In genomic region chr5:28466760-28467306, GRCm38 (mm10) we compare ENCODE assay signal across 7 mouse cellular contexts. TPM values are rescaled to one million over a fixed set of nuclear protein-coding genes. Genes with fewer than 3 reads are reported as not detected.
A peak's percentile ranks its signal among the peaks of the same experiment; 100 is the strongest.
DNase-seq lines count a peak whose midpoint lies in the region; ATAC-seq lines count a peak whose summit lies in the region.

Gene Shh, minus strand, starts transcription at chr5:28467256.

- DNase-seq in lung, postnatal 4 days: no peak
- DNase-seq in embryo, embryonic 10.5 days (ENCODE audit: low spot score): peak; percentile 30
- DNase-seq in thymus, postnatal 36 days: no peak
- no peak for DNase-seq in spleen, postnatal 4 days (ENCODE audit: low spot score in 2 of 2)

- no peaks in the 10 kb centered on the region for H3K36me3 ChIP-seq in lung, embryonic 15.5 days
- H3K36me3 ChIP-seq in hindbrain, embryonic 12.5 days: no peaks in the 10 kb centered on the region
- H3K36me3 ChIP-seq in midbrain, embryonic 15.5 days (replicated peaks): no peaks in the 10 kb centered on the region

- H3K27me3 ChIP-seq in lung, embryonic 15.5 days: peaks cover 77% of the 10 kb centered on the region
- peaks cover 90% of the 10 kb centered on the region for H3K27me3 ChIP-seq in hindbrain, embryonic 12.5 days
- peaks cover 66% of the 10 kb centered on the region for H3K27me3 ChIP-seq in midbrain, embryonic 15.5 days (replicated peaks)

- peak within 1 kb of the TSS; percentile 67 for H3K4me2 ChIP-seq in lung, embryonic 15.5 days
- H3K4me2 ChIP-seq in hindbrain, embryonic 12.5 days (replicated peaks): peak within 1 kb of the TSS; percentile 93
- H3K4me2 ChIP-seq in midbrain, embryonic 15.5 days: peak within 1 kb of the TSS; percentile 92

- H3K9me3 ChIP-seq in lung, embryonic 15.5 days: no peaks in the 10 kb centered on the region
- H3K9me3 ChIP-seq in hindbrain, embryonic 12.5 days (replicated peaks): no peaks in the 10 kb centered on the region
- no peaks in the 10 kb centered on the region for H3K9me3 ChIP-seq in midbrain, embryonic 15.5 days

- H3K9ac ChIP-seq in lung, embryonic 15.5 days: peak within 1 kb of the TSS; percentile 61
- H3K9ac ChIP-seq in hindbrain, embryonic 12.5 days: peak within 1 kb of the TSS; percentile 51
- H3K9ac ChIP-seq in midbrain, embryonic 15.5 days: peak within 1 kb of the TSS; percentile 58

- under 1% methylated on average over 31 of the region's 31 CpGs for WGBS in lung, embryonic 15.5 days
- under 1% methylated on average over 31 of the region's 31 CpGs for WGBS in hindbrain, embryonic 12.5 days
- WGBS in midbrain, embryonic 15.5 days: under 1% methylated on average over 31 of the region's 31 CpGs

- ATAC-seq in lung, embryonic 15.5 days (ENCODE audit: borderline replicate concordance, extremely low read depth, low FRiP score, low TSS enrichment): no peak
- ATAC-seq in hindbrain, embryonic 12.5 days (ENCODE audit: low FRiP score): 0 out of 2 replicates have a peak, but pooled peaks have one; percentile 51
- ATAC-seq in midbrain, embryonic 15.5 days (replicated peaks): peak; percentile 73

- peak within 1 kb of the TSS; percentile 54 for H3K4me3 ChIP-seq in lung, embryonic 15.5 days
- peak within 1 kb of the TSS; percentile 51 for H3K4me3 ChIP-seq in hindbrain, embryonic 12.5 days
- H3K4me3 ChIP-seq in midbrain, embryonic 15.5 days: peak within 1 kb of the TSS; percentile 64

- H3K4me1 ChIP-seq in lung, embryonic 15.5 days: 0 out of 2 replicates have a peak, but pooled peaks cover 14% of the 10 kb centered on the region
- H3K4me1 ChIP-seq in hindbrain, embryonic 12.5 days: peaks cover 38% of the 10 kb centered on the region
- H3K4me1 ChIP-seq in midbrain, embryonic 15.5 days: peaks cover 43% of the 10 kb centered on the region

- peak within 1 kb of the TSS; percentile 97 for H3K27ac ChIP-seq in lung, embryonic 15.5 days
- peak within 1 kb of the TSS; percentile 52 for H3K27ac ChIP-seq in hindbrain, embryonic 12.5 days
- H3K27ac ChIP-seq in midbrain, embryonic 15.5 days: peak within 1 kb of the TSS; percentile 80

RNA-seq across cellular contexts. Expression of gene Shh, which starts in this region (rescaled TPM):
- 12.0 and 12.6 TPM in 2 replicates for polyA plus RNA-seq in lung, embryonic 15.5 days (2015; fragmentation: Nextera tagmentation; extraction: Ambion mirVana)
- 4.7 and 5.6 TPM in 2 replicates for polyA plus RNA-seq in hindbrain, embryonic 12.5 days (2016; fragmentation: Nextera tagmentation; extraction: Ambion mirVana)
- polyA plus RNA-seq in midbrain, embryonic 15.5 days (2015; fragmentation: Nextera tagmentation; extraction: Ambion mirVana): 1.1 and 1.4 TPM in 2 replicates
